ENCODE assay signal across 12 mouse cellular contexts in the genomic region with DNA sequence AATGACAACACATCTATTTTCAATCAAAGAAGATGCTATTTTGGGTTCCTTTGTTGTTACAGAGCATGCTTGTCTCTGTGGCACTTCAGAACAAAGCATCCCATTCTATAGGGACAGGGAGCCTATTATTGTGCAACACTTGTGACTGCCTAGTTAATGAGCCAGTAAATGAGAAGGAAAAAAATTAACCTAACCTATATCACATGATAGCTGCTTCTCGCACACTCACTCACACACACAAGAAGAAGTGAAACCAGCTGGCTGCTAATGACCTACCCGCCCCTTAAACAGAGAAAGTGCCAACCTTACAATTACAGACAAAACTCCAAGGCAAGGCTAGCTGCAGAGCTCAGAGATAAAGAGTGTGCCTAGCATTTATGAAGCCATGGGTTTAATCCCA. TPM values are rescaled to one million over a fixed set of nuclear protein-coding genes. Genes with fewer than 3 reads are reported as not detected.
A peak's percentile ranks its signal among the peaks of the same experiment; 100 is the strongest.
DNase-seq lines count a peak whose midpoint lies in the region; ATAC-seq and TF ChIP-seq lines count a peak whose summit lies in the region.
"Had no signal": no experiment of that assay in that cellular context is flagged by ENCODE, and none has a peak within 500 bp of the region (broad histone marks: within the 10 kb centered on the region; RNA-seq: fewer than 3 reads in every experiment).

No protein-coding gene starts in this region.

- H3K4me3 ChIP-seq in heart, embryonic 16.5 days (ENCODE audit: low read length), result no peak overlapping the region
- no peak overlapping the region for H3K4me3 ChIP-seq in heart, adult 2 months
- H3K4me3 ChIP-seq in neural tube, embryonic 11.5 days (ENCODE audit: low read depth, low read length), result no peak overlapping the region
- no peak overlapping the region for H3K4me3 ChIP-seq in hindbrain, embryonic 13.5 days
- no peak overlapping the region for H3K4me3 ChIP-seq in stomach, embryonic 15.5 days (replicated peaks)
- H3K4me3 ChIP-seq: limb, embryonic 15.5 days; midbrain, embryonic 15.5 days had no signal

- no peak for TF ChIP-seq EP300 in heart, adult 2 months (IDR thresholded peaks at IDR 0.05; ENCODE audit: insufficient read depth, low read depth, low read length)

- H3K4me1 ChIP-seq in heart, embryonic 16.5 days (ENCODE audit: control insufficient read depth, insufficient read depth, low read length), result peaks cover 17% of the 10 kb centered on the region
- peaks cover 5% of the 10 kb centered on the region for H3K4me1 ChIP-seq in heart, adult 2 months (ENCODE audit: control insufficient read depth, insufficient read depth, low read length)
- H3K4me1 ChIP-seq in neural tube, embryonic 11.5 days (ENCODE audit: control insufficient read depth, insufficient read depth, low read length), result 0 out of 2 replicates have a peak, but pooled peaks cover 10% of the 10 kb centered on the region
- H3K4me1 ChIP-seq in hindbrain, embryonic 13.5 days (replicated peaks), result peaks cover 47% of the 10 kb centered on the region
- peaks cover 11% of the 10 kb centered on the region for H3K4me1 ChIP-seq in stomach, embryonic 15.5 days

- intact Hi-C loops in heart, adult 2 months (cut with DNase I), result no loop called here

- H3K27me3 ChIP-seq in heart, embryonic 16.5 days (ENCODE audit: control insufficient read depth, insufficient read depth, low read length), result no peaks in the 10 kb centered on the region
- H3K27me3 ChIP-seq in heart, adult 2 months (ENCODE audit: control insufficient read depth, insufficient read depth, low read length), result no peaks in the 10 kb centered on the region
- no peaks in the 10 kb centered on the region for H3K27me3 ChIP-seq in neural tube, embryonic 11.5 days (ENCODE audit: control insufficient read depth, insufficient read depth, low read length)
- no peaks in the 10 kb centered on the region for H3K27me3 ChIP-seq in hindbrain, embryonic 13.5 days
- no peaks in the 10 kb centered on the region for H3K27me3 ChIP-seq in stomach, embryonic 15.5 days (replicated peaks)
- H3K27me3 ChIP-seq: limb, embryonic 15.5 days; midbrain, embryonic 15.5 days had no signal

- no peak for TF ChIP-seq CTCF in heart, adult 2 months (IDR thresholded peaks at IDR 0.05)

- DNase-seq in heart, adult 2 months, result no peak
- no peak for DNase-seq in neural tube, embryonic 11.5 days (ENCODE audit: low spot score)
- DNase-seq in neural tube, embryonic 10.5 days (ENCODE audit: extremely low spot score, low spot score), result no peak
- DNase-seq in kidney, adult 18-20 months, result no peak
- DNase-seq in kidney, adult 8-10 months, result no peak
- DNase-seq: gastrocnemius, postnatal 36 days had no signal

- H3K9me3 ChIP-seq in heart, embryonic 16.5 days (replicated peaks; ENCODE audit: control insufficient read depth, low read length), result no peaks in the 10 kb centered on the region
- no peaks in the 10 kb centered on the region for H3K9me3 ChIP-seq in neural tube, embryonic 11.5 days (ENCODE audit: control insufficient read depth, low read length)
- 0 out of 2 replicates have a peak, but pooled peaks cover 5% of the 10 kb centered on the region for H3K9me3 ChIP-seq in hindbrain, embryonic 13.5 days
- no peaks in the 10 kb centered on the region for H3K9me3 ChIP-seq in stomach, embryonic 15.5 days
- H3K9me3 ChIP-seq: limb, embryonic 15.5 days; midbrain, embryonic 15.5 days had no signal

- ATAC-seq in heart, embryonic 16.5 days (replicated peaks; ENCODE audit: extremely low read depth, insufficient read depth, low FRiP score), result no peak
- ATAC-seq in neural tube, embryonic 11.5 days (ENCODE audit: insufficient read depth, low FRiP score, low TSS enrichment), result no peak
- no peak for ATAC-seq in hindbrain, embryonic 13.5 days (ENCODE audit: low FRiP score)
- ATAC-seq in stomach, embryonic 15.5 days (ENCODE audit: insufficient read depth, low FRiP score, low read depth), result no peak
- ATAC-seq: intestine, embryonic 16.5 days; midbrain, embryonic 15.5 days had no signal

- H3K4me2 ChIP-seq in heart, embryonic 16.5 days (ENCODE audit: low read depth, low read length), result no peak overlapping the region
- H3K4me2 ChIP-seq in neural tube, embryonic 11.5 days (ENCODE audit: low read depth), result no peak overlapping the region
- peak overlapping the region; percentile 15; the same call in 1 of the 2 replicates for H3K4me2 ChIP-seq in hindbrain, embryonic 13.5 days
- no peak overlapping the region for H3K4me2 ChIP-seq in stomach, embryonic 15.5 days
- H3K4me2 ChIP-seq: limb, embryonic 15.5 days; midbrain, embryonic 15.5 days had no signal

- H3K36me3 ChIP-seq in heart, embryonic 16.5 days (ENCODE audit: control insufficient read depth, insufficient read depth), result no peaks in the 10 kb centered on the region
- peaks cover 17% of the 10 kb centered on the region for H3K36me3 ChIP-seq in heart, adult 2 months (ENCODE audit: control insufficient read depth, insufficient read depth, low read length)
- H3K36me3 ChIP-seq in neural tube, embryonic 11.5 days (ENCODE audit: control insufficient read depth, insufficient read depth, low read length), result no peaks in the 10 kb centered on the region
- peaks cover 5% of the 10 kb centered on the region; the same call in 1 of the 2 replicates for H3K36me3 ChIP-seq in hindbrain, embryonic 13.5 days
- 0 out of 2 replicates have a peak, but pooled peaks cover 3% of the 10 kb centered on the region for H3K36me3 ChIP-seq in stomach, embryonic 15.5 days
- H3K36me3 ChIP-seq: midbrain, embryonic 15.5 days had no signal

- 81% methylated on average over 2 of the region's 2 CpGs for WGBS in heart, embryonic 16.5 days
- 59% methylated on average over 2 of the region's 2 CpGs for WGBS in heart, adult 2 months
- 65% methylated on average over 2 of the region's 2 CpGs for WGBS in neural tube, embryonic 11.5 days
- 30% methylated on average over 2 of the region's 2 CpGs for WGBS in hindbrain, embryonic 13.5 days
- WGBS in stomach, embryonic 15.5 days, result 67% methylated on average over 2 of the region's 2 CpGs

- no peak overlapping the region for H3K27ac ChIP-seq in heart, embryonic 16.5 days (ENCODE audit: low read length)
- no peak overlapping the region; the same call in 1 of the 2 replicates for H3K27ac ChIP-seq in heart, adult 2 months
- H3K27ac ChIP-seq in neural tube, embryonic 11.5 days (ENCODE audit: low read depth, low read length), result 0 out of 2 replicates have a peak overlapping the region, but pooled peaks have one; percentile 5
- peak overlapping the region; percentile 78 for H3K27ac ChIP-seq in hindbrain, embryonic 13.5 days
- peak overlapping the region; percentile 45; the same call in 1 of the 2 replicates for H3K27ac ChIP-seq in stomach, embryonic 15.5 days
- H3K27ac ChIP-seq: limb, embryonic 15.5 days; midbrain, embryonic 15.5 days had no signal

- TF ChIP-seq POLR2A in heart, adult 2 months (IDR thresholded peaks at IDR 0.05; ENCODE audit: insufficient read depth, low read depth, low read length), result no peak

- peaks cover 11% of the 10 kb centered on the region for H3K79me2 ChIP-seq in heart, adult 2 months (replicated peaks; ENCODE audit: control insufficient read depth, insufficient read depth, low read length)

- H3K9ac ChIP-seq in heart, embryonic 16.5 days (ENCODE audit: low read length), result 0 out of 2 replicates have a peak overlapping the region, but pooled peaks have one; percentile 5
- H3K9ac ChIP-seq in heart, adult 2 months (ENCODE audit: low read depth, low read length), result no peak overlapping the region
- no peak overlapping the region for H3K9ac ChIP-seq in neural tube, embryonic 11.5 days (ENCODE audit: low read length)
- H3K9ac ChIP-seq in hindbrain, embryonic 13.5 days, result peak overlapping the region; percentile 49; the same call in 1 of the 2 replicates
- H3K9ac ChIP-seq in stomach, embryonic 15.5 days, result no peak overlapping the region
- H3K9ac ChIP-seq: limb, embryonic 15.5 days; midbrain, embryonic 15.5 days had no signal

RNA-seq across cellular contexts. Expression of a gene that starts 4.1 kb away (rescaled TPM):
- polyA plus RNA-seq in heart, embryonic 16.5 days (2015; fragmentation: Nextera tagmentation; extraction: Ambion mirVana), result 14.5 and 14.9 TPM in 2 replicates
- total RNA-seq in heart, adult 2 months (2021), result 10 to 100 TPM; 28.5 to 31.0 TPM
- 31.8 and 53.1 TPM in 2 replicates for polyA plus RNA-seq in heart, adult 2 months (2012; rRNA removed)
- polyA plus RNA-seq in neural tube, embryonic 11.5 days (2014; fragmentation: Nextera tagmentation; extraction: Ambion mirVana), result 14.3 and 14.4 TPM in 2 replicates
- polyA plus RNA-seq in hindbrain, embryonic 13.5 days (2015; fragmentation: Nextera tagmentation; extraction: Ambion mirVana), result 25.1 and 27.7 TPM in 2 replicates
- 21.0 and 21.3 TPM in 2 replicates for polyA plus RNA-seq in stomach, embryonic 15.5 days (2015; fragmentation: Nextera tagmentation; extraction: Ambion mirVana)

RNA-seq across cellular contexts. Expression of a gene that starts 4.2 kb away (rescaled TPM):
- polyA plus RNA-seq in heart, embryonic 16.5 days (2015; fragmentation: Nextera tagmentation; extraction: Ambion mirVana), result 70.9 and 72.6 TPM in 2 replicates
- 10 to 100 TPM; 22.7 to 23.6 TPM for total RNA-seq in heart, adult 2 months (2021)
- polyA plus RNA-seq in heart, adult 2 months (2012; rRNA removed), result 14.2 and 17.2 TPM in 2 replicates
- 111 and 116 TPM in 2 replicates for polyA plus RNA-seq in neural tube, embryonic 11.5 days (2014; fragmentation: Nextera tagmentation; extraction: Ambion mirVana)
- 79.6 and 84.0 TPM in 2 replicates for polyA plus RNA-seq in hindbrain, embryonic 13.5 days (2015; fragmentation: Nextera tagmentation; extraction: Ambion mirVana)
- 58.5 and 64.0 TPM in 2 replicates for polyA plus RNA-seq in stomach, embryonic 15.5 days (2015; fragmentation: Nextera tagmentation; extraction: Ambion mirVana)

RNA-seq across cellular contexts. Expression of a gene that starts 20.3 kb away (rescaled TPM):
- 22.6 and 25.7 TPM in 2 replicates for polyA plus RNA-seq in heart, embryonic 16.5 days (2015; fragmentation: Nextera tagmentation; extraction: Ambion mirVana)
- total RNA-seq in heart, adult 2 months (2021), result 1 to 10 TPM; 1.6 to 2.7 TPM
- 1.1 and 1.3 TPM in 2 replicates for polyA plus RNA-seq in heart, adult 2 months (2012; rRNA removed)
- 49.3 and 50.8 TPM in 2 replicates for polyA plus RNA-seq in neural tube, embryonic 11.5 days (2014; fragmentation: Nextera tagmentation; extraction: Ambion mirVana)
- polyA plus RNA-seq in hindbrain, embryonic 13.5 days (2015; fragmentation: Nextera tagmentation; extraction: Ambion mirVana), result 23.4 and 26.3 TPM in 2 replicates
- polyA plus RNA-seq in stomach, embryonic 15.5 days (2015; fragmentation: Nextera tagmentation; extraction: Ambion mirVana), result 26.9 and 27.6 TPM in 2 replicates

RNA-seq across cellular contexts. Expression of a gene that starts 28.5 kb away (rescaled TPM):
- 38.6 and 41.7 TPM in 2 replicates for polyA plus RNA-seq in heart, embryonic 16.5 days (2015; fragmentation: Nextera tagmentation; extraction: Ambion mirVana)
- 10 to 100 TPM; 18.1 to 21.3 TPM for total RNA-seq in heart, adult 2 months (2021)
- polyA plus RNA-seq in heart, adult 2 months (2012; rRNA removed), result 23.0 and 45.2 TPM in 2 replicates
- 55.6 and 61.6 TPM in 2 replicates for polyA plus RNA-seq in neural tube, embryonic 11.5 days (2014; fragmentation: Nextera tagmentation; extraction: Ambion mirVana)
- polyA plus RNA-seq in hindbrain, embryonic 13.5 days (2015; fragmentation: Nextera tagmentation; extraction: Ambion mirVana), result 88.1 and 91.0 TPM in 2 replicates
- polyA plus RNA-seq in stomach, embryonic 15.5 days (2015; fragmentation: Nextera tagmentation; extraction: Ambion mirVana), result 50.7 and 54.5 TPM in 2 replicates

RNA-seq across cellular contexts. Expression of a gene that starts 33.2 kb away (rescaled TPM):
- 29.9 and 30.0 TPM in 2 replicates for polyA plus RNA-seq in heart, embryonic 16.5 days (2015; fragmentation: Nextera tagmentation; extraction: Ambion mirVana)
- total RNA-seq in heart, adult 2 months (2021), result 10 to 100 TPM; 15.8 to 17.5 TPM
- polyA plus RNA-seq in heart, adult 2 months (2012; rRNA removed), result 22.1 and 24.6 TPM in 2 replicates
- polyA plus RNA-seq in neural tube, embryonic 11.5 days (2014; fragmentation: Nextera tagmentation; extraction: Ambion mirVana), result 55.5 and 55.9 TPM in 2 replicates
- polyA plus RNA-seq in hindbrain, embryonic 13.5 days (2015; fragmentation: Nextera tagmentation; extraction: Ambion mirVana), result 41.9 and 44.1 TPM in 2 replicates
- polyA plus RNA-seq in stomach, embryonic 15.5 days (2015; fragmentation: Nextera tagmentation; extraction: Ambion mirVana), result 38.5 and 41.5 TPM in 2 replicates

Comparison
In these comparisons a context has a peak if more than half of its experiments do, and no peak if none do; other contexts are left out.
1. H3K9ac ChIP-seq: peak in heart, embryonic 16.5 days (single experiment) and hindbrain, embryonic 13.5 days (single experiment); none in heart, adult 2 months (single experiment), neural tube, embryonic 11.5 days (single experiment) and stomach, embryonic 15.5 days (single experiment).
2. RNA of a gene that starts 20.3 kb away (polyA plus RNA-seq): 49.3 to 50.8 TPM in neural tube, embryonic 11.5 days, 26.9 to 27.6 TPM in stomach, embryonic 15.5 days, 22.6 to 25.7 TPM in heart, embryonic 16.5 days and 23.4 to 26.3 TPM in hindbrain, embryonic 13.5 days; 1.1 to 1.3 TPM in heart, adult 2 months; every median in the first group is over 10 times any median in the second.
3. H3K27ac ChIP-seq: peak in neural tube, embryonic 11.5 days (single experiment), hindbrain, embryonic 13.5 days (single experiment) and stomach, embryonic 15.5 days (single experiment); none in heart, embryonic 16.5 days (single experiment) and heart, adult 2 months (single experiment).